Mouse (Mus musculus) liver, embryonic 11.5 days (tissue): Measurements from ENCODE around the gene Raver2. TPM values are rescaled to one million over a fixed set of nuclear protein-coding genes. Genes with fewer than 3 reads are reported as not detected.

Experiments used
- ATAC-seq: fragments of 200-750 bp; cut with Nextera tagmentation; replicated peaks from 2 replicates; pipeline ENCODE4 v1.8.0; 2017; ENCODE audit warnings: moderate number of reproducible peaks, mild to moderate bottlenecking, moderate TSS enrichment, moderate library complexity; ENCODE audit not compliant: low FRiP score
- DNase-seq: peaks from one replicate; pipeline ENCODE4 v3.0.0-alpha.2; 2017; ENCODE audit warnings: low spot score
- H3K27ac ChIP-seq: fragments of 300-500 bp; sonication (generic); 2 replicates; pipeline ENCODE4 v1.5.1; 2014; ENCODE audit warnings: mild to moderate bottlenecking, low read depth, low read length, control low read depth
- H3K27me3 ChIP-seq: fragments of 300-500 bp; sonication (generic); replicated peaks from 2 replicates; pipeline ENCODE4 v1.6.1; 2014; ENCODE audit warnings: low read length, mixed read lengths; ENCODE audit not compliant: control insufficient read depth, insufficient read depth
- H3K36me3 ChIP-seq: fragments of 300-500 bp; sonication (generic); 2 replicates; pipeline ENCODE4 v1.6.1; 2014; ENCODE audit warnings: mild to moderate bottlenecking, low read length, moderate library complexity, mixed read lengths; ENCODE audit not compliant: control insufficient read depth, insufficient read depth
- H3K4me1 ChIP-seq: fragments of 300-500 bp; sonication (generic); replicated peaks from 2 replicates; pipeline ENCODE4 v1.6.1; 2014; ENCODE audit warnings: low read length, mixed read lengths; ENCODE audit not compliant: control insufficient read depth, insufficient read depth
- H3K4me2 ChIP-seq: fragments of 300-500 bp; sonication (generic); 2 replicates; pipeline ENCODE4 v1.6.1; 2014; ENCODE audit warnings: mild to moderate bottlenecking, control low read depth, moderate library complexity
- H3K4me3 ChIP-seq: fragments of 300-500 bp; sonication (generic); 2 replicates; pipeline ENCODE4 v1.5.1; 2014; ENCODE audit warnings: low read depth, low read length, control low read depth
- H3K9ac ChIP-seq: fragments of 300-500 bp; sonication (generic); 2 replicates; pipeline ENCODE4 v1.6.1; 2014; ENCODE audit warnings: low read depth, low read length, control low read depth
- H3K9me3 ChIP-seq: fragments of 300-500 bp; sonication (generic); 2 replicates; pipeline ENCODE4 v1.6.1; 2016; ENCODE audit warnings: low read length, inconsistent platforms, mixed read lengths; ENCODE audit not compliant: control insufficient read depth
- WGBS: fragments of 180-500 bp; shearing (Covaris S2); extraction: QIAGEN DNeasy Blood & Tissue Kit; methylation state at CpG from one replicate; pipeline ENCODE4 v1.1.7; 2014; 5-methylcytosine and 5-hydroxymethylcytosine counted together
- polyA plus RNA-seq: library from polyadenylated mRNA; unstranded; fragments of >200 nt; fragmentation: Nextera tagmentation; extraction: Ambion mirVana; gene quantifications from 2 replicates; pipeline ENCODE4 v1.2.1, GENCODE M21; 2014

The Raver2 gene
- polyA plus RNA-seq, 1 experiment from 2014 or later, result 2.0 TPM

GRCm38 (mm10) chr4:101137975-101138374 is 69.2 kb downstream of the Raver2 start:
- Histone ChIP-seq H3K4me1 (no peaks in the 10 kb centered on the region), H3K27me3 (no peaks in the 10 kb centered on the region), H3K27ac (no peak overlapping the region), H3K4me2 (no peak overlapping the region), H3K9me3 (no peaks in the 10 kb centered on the region), H3K9ac (no peak overlapping the region), H3K36me3 (no peaks in the 10 kb centered on the region), H3K4me3 (no peak overlapping the region)
- 82% methylated on average over 11 of the region's 11 CpGs for WGBS
- no peak for ATAC-seq
- no peak for DNase-seq

GRCm38 (mm10) chr4:101141768-101142167 is 73.0 kb downstream of the Raver2 start:
- Histone ChIP-seq H3K9me3 (no peaks in the 10 kb centered on the region), H3K4me2 (no peak overlapping the region), H3K4me3 (no peak overlapping the region), H3K9ac (no peak overlapping the region), H3K4me1 (no peaks in the 10 kb centered on the region), H3K27ac (no peak overlapping the region), H3K27me3 (no peaks in the 10 kb centered on the region), H3K36me3 (no peaks in the 10 kb centered on the region)
- 74% methylated on average over 5 of the region's 5 CpGs for WGBS
- DNase-seq (no peak), ATAC-seq (no peak)

GRCm38 (mm10) chr4:101143901-101144300 is 75.1 kb downstream of the Raver2 start:
- H3K4me3 ChIP-seq, result no peak overlapping the region

GRCm38 (mm10) chr4:101144361-101144760 is 75.6 kb downstream of the Raver2 start:
- Histone ChIP-seq H3K4me3 (no peak overlapping the region), H3K27ac (no peak overlapping the region), H3K27me3 (no peaks in the 10 kb centered on the region), H3K9me3 (no peaks in the 10 kb centered on the region; the same call in 1 of the 2 replicates), H3K36me3 (no peaks in the 10 kb centered on the region), H3K4me1 (no peaks in the 10 kb centered on the region), H3K9ac (no peak overlapping the region), H3K4me2 (no peak overlapping the region)
- WGBS, result 74% methylated on average over 4 of the region's 4 CpGs
- DNase-seq (no peak), ATAC-seq (no peak)

More at GRCm38 (mm10) chr4:101143901-101144300, 75.1 kb downstream of the Raver2 start:
- Histone ChIP-seq H3K9me3 (no peaks in the 10 kb centered on the region; the same call in 1 of the 2 replicates), H3K27me3 (no peaks in the 10 kb centered on the region), H3K36me3 (no peaks in the 10 kb centered on the region), H3K4me2 (no peak overlapping the region), H3K9ac (no peak overlapping the region), H3K27ac (no peak overlapping the region), H3K4me1 (no peaks in the 10 kb centered on the region)
- ATAC-seq (no peak), DNase-seq (no peak)
- 58% methylated on average over 4 of the region's 4 CpGs for WGBS

- Histone ChIP-seq H3K4me3 (no peak overlapping the region), H3K27me3 (no peaks in the 10 kb centered on the region), H3K9me3 (no peaks in the 10 kb centered on the region; the same call in 1 of the 2 replicates), H3K36me3 (no peaks in the 10 kb centered on the region), H3K9ac (no peak overlapping the region), H3K4me2 (no peak overlapping the region), H3K4me1 (no peaks in the 10 kb centered on the region), H3K27ac (no peak overlapping the region)
- whole genome bisulfite sequencing, result 80% methylated on average over 7 of the region's 7 CpGs
- ATAC-seq, result no peak
- DNase-seq, result no peak
Measured at GRCm38 (mm10) chr4:101144790-101145189, 76.0 kb downstream of the Raver2 start.

GRCm38 (mm10) chr4:101146047-101146745 is 77.4 kb downstream of the Raver2 start:
- Histone ChIP-seq H3K27me3 (no peaks in the 10 kb centered on the region), H3K4me3 (no peak overlapping the region), H3K9ac (no peak overlapping the region), H3K36me3 (no peaks in the 10 kb centered on the region; the same call in 1 of the 2 replicates), H3K9me3 (no peaks in the 10 kb centered on the region; the same call in 1 of the 2 replicates), H3K27ac (no peak overlapping the region), H3K4me2 (no peak overlapping the region), H3K4me1 (no peaks in the 10 kb centered on the region)
- 38% methylated on average over 9 of the region's 9 CpGs for WGBS
- ATAC-seq, result no peak; the same call in 1 of the 2 replicates
- peak; percentile 49 for DNase-seq

GRCm38 (mm10) chr4:101146891-101147655 is 78.3 kb downstream of the Raver2 start:
- no peaks in the 10 kb centered on the region; the same call in 1 of the 2 replicates for H3K36me3 ChIP-seq
- no peak overlapping the region for H3K4me2 ChIP-seq
- H3K27ac ChIP-seq, result no peak overlapping the region
- no peaks in the 10 kb centered on the region; the same call in 1 of the 2 replicates for H3K9me3 ChIP-seq
- WGBS, result 81% methylated on average over 11 of the region's 11 CpGs
- no peaks in the 10 kb centered on the region for H3K4me1 ChIP-seq
- DNase-seq, result no peak
- ATAC-seq, result no peak
- no peaks in the 10 kb centered on the region for H3K27me3 ChIP-seq
- H3K9ac ChIP-seq, result no peak overlapping the region
- no peak overlapping the region for H3K4me3 ChIP-seq

GRCm38 (mm10) chr4:101155541-101155940 is 86.8 kb downstream of the Raver2 start:
- H3K9ac ChIP-seq, result no peak overlapping the region
- peaks cover 6% of the 10 kb centered on the region for H3K4me1 ChIP-seq
- no peaks in the 10 kb centered on the region for H3K9me3 ChIP-seq
- DNase-seq, result no peak
- no peak overlapping the region for H3K4me3 ChIP-seq
- no peaks in the 10 kb centered on the region for H3K27me3 ChIP-seq
- peaks cover 21% of the 10 kb centered on the region for H3K36me3 ChIP-seq
- ATAC-seq, result peak; percentile 89
- no peak overlapping the region for H3K4me2 ChIP-seq
- WGBS, result 51% methylated on average over 4 of the region's 4 CpGs
- H3K27ac ChIP-seq, result no peak overlapping the region
